Mouse (Mus musculus) embryonic facial prominence, embryonic 10.5 days (tissue): Measurements from ENCODE around the gene Catsper1. TPM values are rescaled to one million over a fixed set of nuclear protein-coding genes. Genes with fewer than 3 reads are reported as not detected.
"Not testable (repeated sequence)": the region's sequence is repeated elsewhere in the genome, so short reads cannot be mapped to it uniquely, and the experiment has no call there.

ENCODE experiments used
- DNase-seq: peaks from one replicate; pipeline ENCODE4 v3.0.0-alpha.2; 2017; ENCODE audit warnings: low spot score
- H3K27ac ChIP-seq: fragments of 300-500 bp; sonication (generic); replicated peaks from 2 replicates; pipeline ENCODE4 v1.5.1; 2016; ENCODE audit warnings: mild to moderate bottlenecking
- H3K27me3 ChIP-seq: fragments of 300-500 bp; sonication (generic); replicated peaks from 2 replicates; pipeline ENCODE4 v1.6.1; 2016; ENCODE audit warnings: low read depth, mild to moderate bottlenecking; ENCODE audit not compliant: poor library complexity, severe bottlenecking
- H3K36me3 ChIP-seq: fragments of 300-500 bp; sonication (generic); replicated peaks from 2 replicates; pipeline ENCODE4 v1.6.1; 2016; ENCODE audit warnings: mild to moderate bottlenecking, moderate library complexity
- H3K4me1 ChIP-seq: fragments of 300-500 bp; sonication (generic); 2 replicates; pipeline ENCODE4 v1.6.1; 2016
- H3K4me3 ChIP-seq: fragments of 300-500 bp; sonication (generic); 2 replicates; pipeline ENCODE4 v1.5.1; 2016; ENCODE audit warnings: mild to moderate bottlenecking, moderate library complexity
- H3K9me3 ChIP-seq: fragments of 300-500 bp; sonication (generic); 2 replicates; pipeline ENCODE4 v1.6.1; 2016; ENCODE audit warnings: mild to moderate bottlenecking
- WGBS: fragments of 180-500 bp; shearing (Covaris S2); methylation state at CpG from one replicate; pipeline ENCODE4 v1.1.7; 2016; 5-methylcytosine and 5-hydroxymethylcytosine counted together
- polyA plus RNA-seq: library from polyadenylated mRNA; unstranded; fragments of >200 nt; fragmentation: Nextera tagmentation; extraction: Ambion mirVana; gene quantifications from 2 replicates; pipeline ENCODE4 v1.2.1, GENCODE M21; 2016

Catsper1 gene
- polyA plus RNA-seq, 1 experiment from 2014 or later = not detected

DNA sequence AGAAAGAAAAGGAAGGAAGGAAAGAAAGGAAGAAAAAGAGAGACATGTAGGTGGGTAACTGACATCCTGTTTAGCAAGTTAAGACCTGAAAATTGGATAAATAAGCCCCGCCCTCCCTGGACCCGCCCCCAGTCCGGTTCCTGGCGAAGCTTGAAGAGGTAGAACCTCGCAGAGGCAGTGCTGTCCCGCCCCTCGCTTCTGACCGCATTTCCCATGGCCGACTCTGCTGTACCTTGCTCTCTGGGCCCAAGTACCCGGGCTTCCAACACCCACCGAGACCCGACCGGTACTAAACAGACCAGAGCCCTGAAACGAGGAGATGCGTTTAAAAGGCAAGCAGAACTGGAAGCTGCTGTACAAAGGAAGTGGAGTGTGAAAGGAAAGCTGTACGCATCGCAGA is 11.7 kb upstream of the Catsper1 start:
- WGBS = 59% methylated on average over 17 of the region's 17 CpGs
- no peaks in the 10 kb centered on the region for H3K36me3 ChIP-seq
- H3K27me3 ChIP-seq = no peaks in the 10 kb centered on the region

DNA sequence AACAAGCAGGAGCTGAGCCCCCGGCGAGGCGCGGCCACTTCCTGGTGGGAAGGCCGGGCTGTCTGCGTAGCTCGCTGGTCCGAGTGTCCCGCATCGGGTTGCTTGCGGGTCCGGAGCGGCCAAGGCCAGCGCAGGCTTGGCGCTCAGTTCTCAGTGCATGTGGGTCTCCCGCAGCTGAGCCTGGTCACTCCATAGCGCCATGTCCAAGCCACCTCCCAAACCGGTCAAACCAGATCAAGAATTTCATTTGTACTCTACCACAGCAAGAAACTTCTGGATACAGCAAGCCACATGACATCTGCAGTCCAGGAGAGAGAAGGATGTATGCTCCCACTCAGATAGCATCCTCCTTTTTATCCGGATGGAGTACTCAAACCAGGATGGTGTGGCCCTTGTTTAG is 7.6 kb upstream of the Catsper1 start:
- no peak overlapping the region for H3K27ac ChIP-seq
- DNase-seq = no peak

More for the DNA sequence above, 11.7 kb upstream of the Catsper1 start:
- H3K27ac ChIP-seq = no peak overlapping the region
- DNase-seq = no peak
- H3K4me1 ChIP-seq = no peaks in the 10 kb centered on the region
- H3K4me3 ChIP-seq = no peak overlapping the region
- H3K9me3 ChIP-seq = no peaks in the 10 kb centered on the region

DNA sequence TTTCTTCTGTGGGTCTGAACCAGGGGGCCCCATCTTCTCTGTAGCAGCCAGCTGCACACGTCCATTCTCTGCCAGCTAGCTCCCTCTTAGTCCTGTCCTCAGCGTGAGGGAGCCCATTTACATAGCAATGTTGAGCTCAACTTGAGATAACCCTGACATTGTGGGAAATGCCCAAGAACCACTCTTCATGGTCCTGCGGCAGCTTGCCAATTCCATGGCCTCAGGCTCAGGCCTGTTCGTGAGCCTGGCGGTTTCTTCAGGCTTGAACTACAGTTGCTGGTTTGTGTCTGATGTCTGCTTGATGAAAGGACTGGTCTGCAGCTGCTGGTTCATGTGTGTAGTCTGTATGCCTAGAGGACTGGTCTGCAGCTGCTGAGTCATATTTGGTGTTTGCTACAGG is 800 bp upstream of the Catsper1 start:
- H3K27me3 ChIP-seq = no peaks in the 10 kb centered on the region
- WGBS = 77% methylated on average over 5 of the region's 5 CpGs
- H3K9me3 ChIP-seq = no peaks in the 10 kb centered on the region
- DNase-seq = no peak
- no peaks in the 10 kb centered on the region for H3K36me3 ChIP-seq
- no peak overlapping the region for H3K27ac ChIP-seq
- peaks cover 5% of the 10 kb centered on the region; the same call in 1 of the 2 replicates for H3K4me1 ChIP-seq
- no peak overlapping the region for H3K4me3 ChIP-seq

More for the DNA sequence above, 7.6 kb upstream of the Catsper1 start:
- no peak overlapping the region for H3K4me3 ChIP-seq
- 75% methylated on average over 19 of the region's 19 CpGs for WGBS
- no peaks in the 10 kb centered on the region for H3K36me3 ChIP-seq
- no peaks in the 10 kb centered on the region for H3K4me1 ChIP-seq
- no peaks in the 10 kb centered on the region for H3K27me3 ChIP-seq
- H3K9me3 ChIP-seq = no peaks in the 10 kb centered on the region

DNA sequence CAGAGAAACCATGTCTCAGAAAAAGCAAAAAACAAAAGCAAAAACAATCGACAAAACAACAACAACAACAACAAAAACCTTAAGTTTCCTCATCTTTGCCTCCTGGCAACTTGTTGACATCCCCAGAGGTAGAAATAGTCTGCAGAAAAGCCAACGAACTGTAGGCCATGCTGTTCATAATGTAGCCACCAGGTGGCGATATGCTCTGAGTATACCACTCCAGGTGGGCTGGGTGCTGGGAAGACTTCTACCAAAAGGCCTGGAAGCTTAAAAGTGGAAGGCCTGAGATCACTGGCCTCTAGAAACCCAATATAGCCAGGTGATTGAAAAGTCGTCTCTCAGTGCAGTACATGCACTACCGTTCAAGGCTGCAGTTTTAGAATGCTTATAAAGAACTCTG is 2.4 kb downstream of the Catsper1 start:
- Histone ChIP-seq H3K27me3 (no peaks in the 10 kb centered on the region), H3K4me1 (peaks cover 5% of the 10 kb centered on the region; the same call in 1 of the 2 replicates), H3K9me3 (no peaks in the 10 kb centered on the region), H3K27ac (no peak overlapping the region), H3K36me3 (no peaks in the 10 kb centered on the region), H3K4me3 (no peak overlapping the region)
- DNase-seq = peak; percentile 77
- WGBS = 21% methylated on average over 5 of the region's 5 CpGs

DNA sequence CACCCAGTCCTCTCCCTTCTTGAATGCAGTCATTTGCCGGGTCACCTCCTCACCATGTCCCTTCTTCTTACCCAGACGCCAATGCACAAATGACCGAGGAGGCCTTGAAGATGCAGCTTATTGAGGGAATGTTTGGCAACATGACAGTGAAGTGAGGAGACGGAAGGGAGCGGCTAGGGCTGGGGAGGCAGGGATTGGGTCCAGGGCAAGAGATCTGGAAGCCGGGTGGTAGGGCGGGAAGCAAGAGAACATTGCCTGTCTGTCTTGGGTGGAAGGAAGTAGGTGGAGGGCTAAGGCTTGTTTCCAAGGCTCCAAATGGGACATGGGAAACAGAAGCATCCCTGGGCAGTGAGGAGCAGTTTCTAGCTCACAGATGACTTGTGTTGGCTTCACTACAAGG is 5.8 kb downstream of the Catsper1 start:
- no peaks in the 10 kb centered on the region for H3K36me3 ChIP-seq
- no peak overlapping the region for H3K4me3 ChIP-seq
- no peaks in the 10 kb centered on the region for H3K27me3 ChIP-seq
- no peak for DNase-seq
- no peaks in the 10 kb centered on the region for H3K4me1 ChIP-seq
- no peaks in the 10 kb centered on the region for H3K9me3 ChIP-seq
- no peak overlapping the region for H3K27ac ChIP-seq
- WGBS = 94% methylated on average over 7 of the region's 7 CpGs

DNA sequence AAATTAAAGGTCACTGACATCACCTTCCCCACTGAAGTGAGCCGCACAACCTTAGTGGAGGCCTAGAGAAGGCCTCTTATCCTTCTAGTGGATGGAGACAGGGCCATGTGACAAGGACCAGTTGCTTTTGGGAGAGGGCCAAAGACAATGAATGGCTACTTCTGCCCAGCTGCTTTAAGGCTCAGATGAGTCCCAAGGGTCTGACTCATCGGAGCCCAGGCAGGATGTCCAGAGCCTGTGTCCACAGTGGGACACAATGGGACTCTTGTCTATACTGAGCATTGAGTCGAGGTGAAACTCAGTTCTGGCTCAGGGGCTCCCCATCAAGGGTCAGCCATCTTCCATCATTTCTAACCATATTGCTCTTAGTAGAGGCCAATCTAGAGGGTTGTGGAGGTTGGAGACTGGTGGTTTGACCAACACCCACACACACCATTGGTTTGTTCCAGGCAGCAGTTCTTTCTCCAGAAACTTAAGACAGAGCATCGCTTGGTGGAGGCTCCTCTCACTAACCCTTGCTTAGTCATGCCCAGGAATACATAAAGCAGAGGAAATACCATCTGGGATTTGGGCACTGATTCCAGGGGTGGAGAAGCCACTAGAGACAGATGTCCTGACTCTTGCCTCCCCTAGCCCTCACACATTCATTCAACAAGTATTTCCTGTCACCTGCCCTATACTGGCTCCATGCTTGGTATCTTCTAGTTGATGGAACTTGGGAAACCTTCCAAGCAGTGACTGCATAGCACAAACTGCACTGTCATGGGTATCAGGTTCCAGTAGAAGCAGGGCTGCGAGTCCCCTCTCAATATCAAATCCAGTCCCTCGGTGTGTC is 10.0 kb downstream of the Catsper1 start:
- H3K27ac ChIP-seq = no peak overlapping the region
- H3K36me3 ChIP-seq = no peaks in the 10 kb centered on the region
- H3K27me3 ChIP-seq = peaks cover 23% of the 10 kb centered on the region
- 72% methylated on average over 6 of the region's 6 CpGs for WGBS
- no peak overlapping the region for H3K4me3 ChIP-seq
- H3K4me1 ChIP-seq = peaks cover 6% of the 10 kb centered on the region
- H3K9me3 ChIP-seq = no peaks in the 10 kb centered on the region
- no peak for DNase-seq

DNA sequence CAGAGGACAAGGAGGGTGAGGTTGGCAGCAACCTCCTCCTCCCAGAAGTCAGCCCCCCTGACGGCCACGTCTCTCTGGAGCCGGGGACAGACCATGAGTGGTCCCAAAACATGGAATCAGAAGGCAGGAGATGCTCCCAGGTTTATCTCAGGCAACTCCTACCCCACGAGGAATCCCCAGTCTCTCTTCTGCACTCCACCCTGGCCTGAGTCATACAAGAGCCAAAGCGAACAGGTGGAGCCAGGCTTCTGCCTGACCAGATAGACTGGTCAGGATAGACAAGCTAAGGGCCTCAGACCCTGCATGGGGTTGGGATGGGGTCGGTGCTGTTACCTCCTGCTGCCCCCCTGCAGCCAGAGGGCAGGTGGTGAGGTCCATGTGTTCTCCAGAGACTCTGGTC is 12.5 kb downstream of the Catsper1 start:
- Histone ChIP-seq H3K36me3 (no peaks in the 10 kb centered on the region), H3K9me3 (no peaks in the 10 kb centered on the region), H3K4me3 (no peak overlapping the region), H3K27ac (no peak overlapping the region), H3K27me3 (peaks cover 25% of the 10 kb centered on the region), H3K4me1 (peaks cover 6% of the 10 kb centered on the region)
- no peak for DNase-seq
- WGBS = 74% methylated on average over 6 of the region's 6 CpGs

DNA sequence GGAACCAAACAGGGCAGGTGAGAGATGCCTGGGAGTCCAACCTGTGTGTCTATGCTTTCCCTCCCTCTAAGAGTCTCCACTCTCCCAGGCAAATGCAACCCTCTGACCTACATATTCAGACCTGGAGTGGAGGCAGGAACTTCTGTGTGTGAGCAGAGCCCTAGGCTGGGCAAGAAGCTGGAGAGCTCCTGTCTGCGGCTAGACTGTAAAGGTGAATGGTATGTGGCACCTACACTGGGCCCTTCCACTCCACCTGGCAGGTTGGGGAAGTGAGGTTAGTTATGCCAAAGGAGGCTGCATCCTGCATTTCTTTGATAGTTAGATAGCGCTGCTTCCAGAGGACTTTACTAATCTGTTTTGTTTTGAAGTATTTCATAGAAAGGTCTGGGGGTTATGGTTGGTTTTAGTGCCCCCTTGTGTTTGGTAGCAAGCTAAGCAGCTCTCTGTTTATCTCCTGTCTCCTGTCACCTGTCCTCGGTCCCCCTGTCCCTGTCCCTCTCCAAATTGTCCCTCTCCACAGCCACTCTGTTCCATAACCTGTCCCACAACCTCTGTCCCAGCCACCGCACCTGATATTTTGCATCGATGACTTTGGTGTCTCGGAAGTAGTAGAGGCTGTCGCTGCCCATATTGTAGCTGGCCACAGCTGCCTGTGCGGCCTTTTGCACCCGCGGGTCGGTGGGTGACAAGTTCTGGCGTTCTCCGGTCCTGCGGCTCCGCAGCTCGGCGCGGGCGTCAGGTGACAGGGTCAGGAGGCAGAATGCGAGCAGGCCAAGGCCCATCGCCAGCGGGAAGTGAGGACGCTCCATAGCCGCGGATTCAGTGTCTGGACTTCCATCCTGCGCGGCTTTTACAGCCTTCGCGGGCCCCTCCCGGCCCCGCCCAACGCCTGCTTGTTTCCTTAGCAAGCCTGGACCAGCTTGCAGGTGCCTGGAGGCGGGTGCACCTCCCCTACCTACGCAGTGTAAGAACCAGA is 13.3 kb downstream of the Catsper1 start:
- Histone ChIP-seq H3K27me3 (peaks cover 25% of the 10 kb centered on the region), H3K4me3 (peak overlapping the region; percentile 58), H3K4me1 (peaks cover 6% of the 10 kb centered on the region), H3K9me3 (no peaks in the 10 kb centered on the region), H3K36me3 (no peaks in the 10 kb centered on the region), H3K27ac (no peak overlapping the region; the same call in 1 of the 2 replicates)
- 6% methylated on average over 34 of the region's 34 CpGs for WGBS
- DNase-seq = peak; percentile 43

DNA sequence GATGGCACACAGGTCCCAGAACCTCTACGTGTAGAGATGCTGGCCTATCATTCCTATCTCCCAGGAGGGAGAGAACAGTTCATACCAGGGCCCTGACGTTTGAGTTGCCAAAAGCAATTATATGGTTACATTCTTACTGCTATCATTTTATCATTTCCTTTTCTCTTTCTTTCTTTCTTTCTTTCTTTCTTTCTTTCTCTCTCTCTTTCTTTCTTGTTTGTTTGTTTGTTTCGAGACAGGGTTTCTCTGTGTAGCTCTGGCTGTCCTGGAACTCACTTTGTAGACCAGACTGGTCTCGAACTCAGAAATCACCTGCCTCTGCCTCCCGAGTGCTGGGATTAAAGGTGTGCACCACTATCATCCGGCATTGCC is 13.9 kb downstream of the Catsper1 start, which contains the start of gene Cst6:
Gene Cst6 (minus strand): TSS at position 73 of the 372 bp plus-strand sequence.
- DNase-seq, H3K27ac ChIP-seq, H3K9me3 ChIP-seq, H3K36me3 ChIP-seq, H3K4me1 ChIP-seq: not testable (repeated sequence)
- Histone ChIP-seq H3K4me3 (peak within 1 kb of the TSS; percentile 58), H3K27me3 (peaks cover 25% of the 10 kb centered on the region)
- WGBS = 66% methylated on average over 6 of the region's 6 CpGs

DNA sequence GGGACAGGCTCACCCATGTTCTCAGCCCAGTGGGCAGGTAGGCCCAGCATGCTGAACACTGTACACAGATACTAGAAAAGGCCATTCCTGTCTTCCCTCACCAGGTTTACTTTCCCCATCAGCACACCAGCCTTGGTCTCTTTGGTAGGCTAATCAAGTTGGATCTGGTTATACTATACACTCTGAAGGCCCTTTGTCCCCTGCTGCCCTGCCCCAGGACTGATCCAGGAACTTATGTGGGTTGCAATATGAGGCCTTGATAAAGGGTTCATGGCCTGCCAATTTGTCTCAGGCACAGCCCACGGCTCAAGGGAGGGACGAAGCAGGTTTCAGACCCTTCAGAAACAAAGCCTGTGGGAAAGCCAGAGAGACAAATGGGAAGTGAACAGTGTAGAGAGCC is 18.1 kb downstream of the Catsper1 start:
- peaks cover 6% of the 10 kb centered on the region for H3K4me1 ChIP-seq
- 79% methylated on average over 2 of the region's 2 CpGs for WGBS

DNA sequence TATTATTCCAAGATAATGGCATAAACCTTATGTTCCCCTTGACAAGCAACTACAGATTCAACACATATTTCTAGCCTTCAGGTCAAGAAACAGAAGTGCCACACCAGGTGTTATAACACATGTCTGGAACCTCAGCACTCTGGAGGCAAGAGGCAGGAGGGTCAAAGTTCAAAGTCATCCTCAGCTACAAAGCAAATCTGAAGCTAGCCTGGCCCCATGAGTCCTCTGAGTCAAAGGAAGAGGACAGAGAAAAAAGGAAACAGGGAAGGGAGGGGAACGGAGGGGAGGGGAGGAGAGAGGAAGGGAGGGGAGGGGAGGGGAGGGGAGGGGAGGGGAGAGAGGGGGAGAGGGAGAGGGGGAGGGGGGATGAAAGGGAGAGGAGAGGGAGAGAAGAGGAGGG is 20.5 kb downstream of the Catsper1 start:
- no CpG with 5 or more reads among the region's 1 CpGs for WGBS
- no peaks in the 10 kb centered on the region; the same call in 1 of the 2 replicates for H3K4me1 ChIP-seq

More for the DNA sequence above, 18.1 kb downstream of the Catsper1 start:
- Histone ChIP-seq H3K27ac (no peak overlapping the region), H3K4me3 (no peak overlapping the region), H3K36me3 (no peaks in the 10 kb centered on the region), H3K27me3 (peaks cover 18% of the 10 kb centered on the region), H3K9me3 (no peaks in the 10 kb centered on the region)
- DNase-seq = no peak

DNA sequence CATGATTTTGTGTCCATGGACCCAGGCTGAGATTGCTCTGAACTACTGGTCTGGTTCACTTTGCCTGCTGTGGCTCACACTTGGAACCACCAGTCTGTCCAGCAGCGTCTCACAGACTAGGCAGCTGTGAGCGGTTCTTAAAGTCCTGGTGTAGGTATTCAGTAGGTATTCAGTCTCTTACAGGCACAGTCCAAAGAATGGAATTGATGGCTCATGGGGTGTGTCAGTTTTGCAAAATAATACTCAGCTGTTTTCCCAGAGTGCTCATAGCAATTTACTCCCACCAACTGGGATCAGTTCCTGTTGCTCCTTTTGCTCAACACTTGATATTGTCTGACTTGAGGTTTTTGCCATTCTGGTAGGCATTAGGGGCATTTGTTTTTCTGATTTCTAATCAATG is 26.6 kb downstream of the Catsper1 start:
- 87% methylated on average over 2 of the region's 2 CpGs for WGBS
- no peaks in the 10 kb centered on the region for H3K27me3 ChIP-seq
- peaks cover 7% of the 10 kb centered on the region for H3K4me1 ChIP-seq
- no peaks in the 10 kb centered on the region for H3K9me3 ChIP-seq
- H3K4me3 ChIP-seq = no peak overlapping the region
- peaks cover 33% of the 10 kb centered on the region for H3K36me3 ChIP-seq
- no peak overlapping the region for H3K27ac ChIP-seq
- no peak for DNase-seq

More for the DNA sequence above, 20.5 kb downstream of the Catsper1 start:
- DNase-seq = no peak
- no peak overlapping the region for H3K4me3 ChIP-seq
- H3K27ac ChIP-seq = no peak overlapping the region
- H3K9me3 ChIP-seq = no peaks in the 10 kb centered on the region
- H3K36me3 ChIP-seq = 0 out of 2 replicates have a peak, but pooled peaks cover 7% of the 10 kb centered on the region
- no peaks in the 10 kb centered on the region for H3K27me3 ChIP-seq
